Mouse (Mus musculus) bone marrow macrophage, adult 2 months (primary cell): Measurements from ENCODE around the gene Csrnp1.

ENCODE experiments used
- CTCF ChIP-seq: IDR thresholded peaks from 2 replicates; pipeline ENCODE4 v1.5.1; 2012; ENCODE audit warnings: low read depth, mild to moderate bottlenecking, low read length, moderate library complexity
- POLR2A ChIP-seq: IDR thresholded peaks from 2 replicates; pipeline ENCODE4 v1.6.1; 2012; ENCODE audit warnings: mild to moderate bottlenecking, low read depth, low read length, borderline replicate concordance

DNA sequence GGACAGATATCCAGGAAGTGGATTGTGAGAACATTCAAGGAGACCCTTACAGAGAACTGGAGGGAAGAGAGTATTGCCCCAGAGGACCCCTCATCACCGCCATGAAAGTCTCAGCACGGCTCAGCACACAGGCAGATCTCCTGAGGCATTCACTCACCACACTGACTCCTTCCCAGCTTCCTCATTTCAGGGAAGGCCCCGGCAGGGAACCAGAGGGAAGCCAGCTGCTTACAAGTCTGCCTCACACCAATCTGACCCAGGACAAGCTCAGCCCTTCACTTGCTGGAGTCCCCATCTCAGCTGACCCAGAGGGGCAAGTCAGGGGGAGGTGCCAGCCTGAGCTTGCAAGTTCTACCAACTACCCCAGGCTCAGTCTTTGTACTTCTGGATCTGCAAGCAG is 35.7 kb downstream of the Csrnp1 start:
- TF ChIP-seq CTCF (no peak), POLR2A (no peak)
